Mouse (Mus musculus): ENCODE results near the gene Dcaf15.

Dcaf15 gene

GRCm38 (mm10) chr8:84104697-84105609 is at the start of gene Dcaf15:
Gene Dcaf15, minus strand, starts transcription at chr8:84104768.
- DNase-seq (ENCODE audit: low spot score in 2 of 2) = peak; percentile 94 to 98

- DNase-seq (ENCODE audit: low spot score in 2 of 2) = no peak
Measured at GRCm38 (mm10) chr8:84149181-84149580, 44.6 kb upstream of the Dcaf15 start.

- DNase-seq (ENCODE audit: low spot score in 2 of 2) = no peak
Measured at GRCm38 (mm10) chr8:84148531-84148850, 43.9 kb upstream of the Dcaf15 start.

GRCm38 (mm10) chr8:84147769-84148530 is 43.4 kb upstream of the Dcaf15 start, which contains the start of the genes Cc2d1a and 4930432K21Rik:
Gene Cc2d1a, minus strand, starts transcription at chr8:84147936.
Gene 4930432K21Rik, plus strand, starts transcription at chr8:84148025.
- peak; percentile 79 to 87 for DNase-seq (ENCODE audit: low spot score in 2 of 2)

- no peak for DNase-seq (ENCODE audit: low spot score in 2 of 2)
Measured at GRCm38 (mm10) chr8:84147324-84147766, 42.8 kb upstream of the Dcaf15 start.

GRCm38 (mm10) chr8:84144636-84145245 is 40.2 kb upstream of the Dcaf15 start:
- DNase-seq (ENCODE audit: low spot score in 2 of 2) = no peak

GRCm38 (mm10) chr8:84140838-84141237 is 36.3 kb upstream of the Dcaf15 start:
- DNase-seq (ENCODE audit: low spot score in 2 of 2) = no peak

GRCm38 (mm10) chr8:84137848-84138247 is 33.3 kb upstream of the Dcaf15 start:
- no peak for DNase-seq (ENCODE audit: low spot score in 2 of 2)

- no peak for DNase-seq (ENCODE audit: low spot score in 2 of 2)
Measured at GRCm38 (mm10) chr8:84132225-84132624, 27.7 kb upstream of the Dcaf15 start.

- DNase-seq (ENCODE audit: low spot score in 2 of 2) = peak in 1 of 2 experiments; percentile 41
Measured at GRCm38 (mm10) chr8:84130806-84131205, 26.2 kb upstream of the Dcaf15 start.

- no peak for DNase-seq (ENCODE audit: low spot score in 2 of 2)
Measured at GRCm38 (mm10) chr8:84128277-84128676, 23.7 kb upstream of the Dcaf15 start.

- no peak for DNase-seq (ENCODE audit: low spot score in 2 of 2)
Measured at GRCm38 (mm10) chr8:84127202-84127901, 22.8 kb upstream of the Dcaf15 start.

GRCm38 (mm10) chr8:84126742-84127141 is 22.2 kb upstream of the Dcaf15 start:
- no peak for DNase-seq (ENCODE audit: low spot score in 2 of 2)

- no peak for DNase-seq (ENCODE audit: low spot score in 2 of 2)
Measured at GRCm38 (mm10) chr8:84125656-84126055, 21.1 kb upstream of the Dcaf15 start, which contains the start of gene Podnl1. Gene Podnl1, plus strand, starts transcription at chr8:84125989.

- no peak for DNase-seq (ENCODE audit: low spot score in 2 of 2)
Measured at GRCm38 (mm10) chr8:84122151-84122550, 17.6 kb upstream of the Dcaf15 start.

- no peak for DNase-seq (ENCODE audit: low spot score in 2 of 2)
Measured at GRCm38 (mm10) chr8:84115646-84116045, 11.1 kb upstream of the Dcaf15 start.

- DNase-seq (ENCODE audit: low spot score in 2 of 2) = no peak
Measured at GRCm38 (mm10) chr8:84106216-84107040, 1.9 kb upstream of the Dcaf15 start.

GRCm38 (mm10) chr8:84105676-84106075 is 1.1 kb upstream of the Dcaf15 start:
- DNase-seq (ENCODE audit: low spot score in 2 of 2) = no peak

GRCm38 (mm10) chr8:84104221-84104620 is 347 bp downstream of the Dcaf15 start:
- DNase-seq (ENCODE audit: low spot score in 2 of 2) = peak; percentile 59 to 73

- no peak for DNase-seq (ENCODE audit: low spot score in 2 of 2)
Measured at GRCm38 (mm10) chr8:84103601-84104000, 967 bp downstream of the Dcaf15 start.
